Mouse (Mus musculus) MEL (cell line): ENCODE measurements at regions not wholly inside any gene's neighbourhood (a gene's known extent, or its start where the extent isn't known, plus 50 kb on each side); places are given as distances from the start of the nearest gene placed in this dataset.

Source experiments
- DNase-seq: peaks from one replicate; pipeline ENCODE4 v3.0.0; 2011; ENCODE audit warnings: low read depth, low spot score
- H3K27ac ChIP-seq: 2 replicates; pipeline ENCODE4 v1.5.1; 2012; ENCODE audit warnings: low read depth, mild to moderate bottlenecking, control low read depth, low read length, moderate library complexity; ENCODE audit not compliant: control insufficient read depth
- H3K27me3 ChIP-seq, 2 experiments: fragments of 150-350 bp in 1 of 2; sonication (generic) in 1 of 2; 2 replicates each; pipeline ENCODE4 v1.6.1; 2012; ENCODE audit warnings: low read length in 2 of 2, mild to moderate bottlenecking in 2 of 2, improper control_type of control experiment in 1 of 2, moderate library complexity in 1 of 2; ENCODE audit not compliant: insufficient read depth in 2 of 2, control insufficient read depth in 1 of 2
- H3K36me3 ChIP-seq, 2 experiments: 2 replicates each; pipeline ENCODE4 v1.6.1; 2012 to 2014; ENCODE audit warnings: low read length in 2 of 2, improper control_type of control experiment in 1 of 2, inconsistent platforms in 1 of 2, mild to moderate bottlenecking in 1 of 2; ENCODE audit not compliant: insufficient read depth in 2 of 2, control insufficient read depth in 1 of 2
- H3K4me1 ChIP-seq, 2 experiments: fragments of 150-350 bp in 1 of 2; sonication (generic) in 1 of 2; 2 replicates each; pipeline ENCODE4 v1.6.1; 2012; ENCODE audit warnings: low read length in 2 of 2, improper control_type of control experiment in 1 of 2, mild to moderate bottlenecking in 1 of 2; ENCODE audit not compliant: insufficient read depth in 2 of 2, control insufficient read depth in 1 of 2
- H3K4me3 ChIP-seq, 2 experiments: fragments of 150-350 bp in 1 of 2; sonication (generic) in 1 of 2; 2 replicates each; pipeline ENCODE4 v1.5.1; 2012; ENCODE audit warnings: low read depth in 2 of 2, low read length in 2 of 2, mild to moderate bottlenecking in 2 of 2, moderate library complexity in 2 of 2, control low read depth in 1 of 2, improper control_type of control experiment in 1 of 2; ENCODE audit not compliant: control insufficient read depth in 1 of 2, insufficient read depth in 1 of 2
- H3K79me2 ChIP-seq: 2 replicates; pipeline ENCODE4 v1.6.1; 2012; ENCODE audit warnings: mild to moderate bottlenecking, low read length, moderate library complexity; ENCODE audit not compliant: control insufficient read depth, poor library complexity, insufficient read depth
- H3K9ac ChIP-seq: 2 replicates; pipeline ENCODE4 v1.6.1; 2012; ENCODE audit warnings: low read depth, mild to moderate bottlenecking, control low read depth, low read length, moderate library complexity; ENCODE audit not compliant: control insufficient read depth, poor library complexity, severe bottlenecking
- H3K9me3 ChIP-seq: fragments of 150-350 bp; sonication (generic); replicated peaks from 2 replicates; pipeline ENCODE4 v1.6.1; 2012; ENCODE audit warnings: mild to moderate bottlenecking, low read length, improper control_type of control experiment, moderate library complexity; ENCODE audit not compliant: insufficient read depth
- CHD1 ChIP-seq: IDR thresholded peaks from 2 replicates; pipeline ENCODE4 v1.6.1; 2012; ENCODE audit warnings: low read depth, mild to moderate bottlenecking, inconsistent platforms, low read length, improper control_type of control experiment
- CHD2 ChIP-seq: IDR thresholded peaks from 2 replicates; pipeline ENCODE4 v1.6.1; 2011; ENCODE audit warnings: low read length, improper control_type of control experiment
- E2F4 ChIP-seq: IDR thresholded peaks from 2 replicates; pipeline ENCODE4 v1.6.1; 2011; ENCODE audit warnings: low read depth, low read length, improper control_type of control experiment, borderline replicate concordance
- ELF1 ChIP-seq: IDR thresholded peaks from 2 replicates; pipeline ENCODE4 v1.6.1; 2014; ENCODE audit warnings: low read depth, mild to moderate bottlenecking, inconsistent platforms, low read length, improper control_type of control experiment, moderate library complexity
- ETS1 ChIP-seq: IDR thresholded peaks from 2 replicates; pipeline ENCODE4 v1.6.1; 2012; ENCODE audit warnings: low read depth, mild to moderate bottlenecking, inconsistent platforms, low read length, improper control_type of control experiment, moderate library complexity
- HCFC1 ChIP-seq: IDR thresholded peaks from 2 replicates; pipeline ENCODE4 v1.6.1; 2012; ENCODE audit warnings: low read depth, mild to moderate bottlenecking, inconsistent platforms, low read length, improper control_type of control experiment, moderate library complexity
- JUND ChIP-seq: IDR thresholded peaks from 2 replicates; pipeline ENCODE4 v1.6.1; 2011; ENCODE audit warnings: low read depth, mild to moderate bottlenecking, improper control_type of control experiment, low read length
- KAT2A ChIP-seq: conservative IDR thresholded peaks from 2 replicates; pipeline ENCODE4 v1.6.1; 2012; ENCODE audit warnings: low read depth, low read length, improper control_type of control experiment, inconsistent platforms
- MAZ ChIP-seq: IDR thresholded peaks from 2 replicates; pipeline ENCODE4 v1.6.1; 2012; ENCODE audit warnings: low read depth, mild to moderate bottlenecking, inconsistent platforms, low read length, improper control_type of control experiment
- MEF2A ChIP-seq: IDR thresholded peaks from 2 replicates; pipeline ENCODE4 v1.6.1; 2014; ENCODE audit warnings: low read depth, mild to moderate bottlenecking, inconsistent platforms, low read length, improper control_type of control experiment; ENCODE audit not compliant: poor library complexity, insufficient replicate concordance, severe bottlenecking; ENCODE audit errors: extremely low read depth
- MXI1 ChIP-seq: IDR thresholded peaks from 2 replicates; pipeline ENCODE4 v1.6.1; 2011; ENCODE audit warnings: mild to moderate bottlenecking, low read depth, low read length, improper control_type of control experiment
- NELFE ChIP-seq: IDR thresholded peaks from 2 replicates; pipeline ENCODE4 v1.6.1; 2011; ENCODE audit warnings: low read depth, low read length, improper control_type of control experiment
- POLR2AphosphoS5 ChIP-seq: IDR thresholded peaks from 2 replicates; pipeline ENCODE4 v1.6.1; 2012; ENCODE audit warnings: low read depth, borderline replicate concordance, mild to moderate bottlenecking, inconsistent platforms, low read length, moderate library complexity, mixed read lengths
- TBP ChIP-seq: IDR thresholded peaks from 2 replicates; pipeline ENCODE4 v1.8.0; 2011; ENCODE audit warnings: low read depth, low read length, improper control_type of control experiment
- UBTF ChIP-seq: IDR thresholded peaks from 2 replicates; pipeline ENCODE4 v1.6.1; 2012; ENCODE audit warnings: low read depth, mild to moderate bottlenecking, inconsistent platforms, low read length, improper control_type of control experiment, moderate library complexity, borderline replicate concordance; ENCODE audit not compliant: insufficient read depth
- USF2 ChIP-seq, 2 experiments: IDR thresholded peaks; 2 replicates each; pipeline ENCODE4 v1.6.1; 2011 to 2012; ENCODE audit warnings: improper control_type of control experiment in 2 of 2, low read length in 2 of 2, borderline replicate concordance in 1 of 2, inconsistent platforms in 1 of 2, low read depth in 1 of 2, mild to moderate bottlenecking in 1 of 2; ENCODE audit not compliant: insufficient read depth in 1 of 2
- ZKSCAN1 ChIP-seq: IDR thresholded peaks from 2 replicates; pipeline ENCODE4 v1.6.1; 2012; ENCODE audit warnings: low read depth, mild to moderate bottlenecking, inconsistent platforms, low read length, improper control_type of control experiment, moderate library complexity
- ZMIZ1 ChIP-seq: IDR thresholded peaks from 2 replicates; pipeline ENCODE4 v1.6.1; 2012; ENCODE audit warnings: low read depth, mild to moderate bottlenecking, inconsistent platforms, low read length, improper control_type of control experiment, moderate library complexity

GRCm38 (mm10) chr9:118341401-118341800, 136.6 kb upstream of the Eomes start:
- Histone ChIP-seq H3K27me3 (peaks cover 0 to 4% of the 10 kb centered on the region in 2 experiments; a peak in 2 of 4 replicates), H3K27ac (no peak overlapping the region), H3K4me3 (no peak overlapping the region), H3K9ac (no peak overlapping the region), H3K36me3 (no peaks in the 10 kb centered on the region), H3K9me3 (no peaks in the 10 kb centered on the region), H3K4me1 (no peaks in the 10 kb centered on the region), H3K79me2 (no peaks in the 10 kb centered on the region)
- TF ChIP-seq NELFE = no peak
- TF ChIP-seq CHD1 = no peak
- TF ChIP-seq UBTF = no peak
- no peak for TF ChIP-seq POLR2AphosphoS5
- no peak for TF ChIP-seq MEF2A
- no peak for TF ChIP-seq USF2 (IDR thresholded peaks at IDR 0.05; ENCODE audit: borderline replicate concordance in 1 of 2, insufficient read depth in 1 of 2, low read depth in 1 of 2, low read length in 2 of 2)
- TF ChIP-seq MXI1 = no peak
- TF ChIP-seq ETS1 = no peak
- TF ChIP-seq E2F4 = no peak
- TF ChIP-seq CHD2 = no peak
- TF ChIP-seq JUND = no peak
- no peak for DNase-seq

GRCm38 (mm10) chr9:118354911-118355310, 123.1 kb upstream of the Eomes start:
- no peak for TF ChIP-seq MEF2A
- TF ChIP-seq TBP = no peak
- TF ChIP-seq HCFC1 = no peak
- no peak for TF ChIP-seq ZMIZ1
- no peak for TF ChIP-seq CHD1
- no peak for TF ChIP-seq ELF1
- TF ChIP-seq ZKSCAN1 = no peak
- TF ChIP-seq MAZ = no peak
- TF ChIP-seq KAT2A = no peak
- DNase-seq = no peak
- Histone ChIP-seq H3K9ac (no peak overlapping the region), H3K36me3 (no peaks in the 10 kb centered on the region), H3K27me3 (no peaks in the 10 kb centered on the region), H3K9me3 (no peaks in the 10 kb centered on the region), H3K4me1 (no peaks in the 10 kb centered on the region), H3K27ac (no peak overlapping the region), H3K4me3 (no peak overlapping the region), H3K79me2 (no peaks in the 10 kb centered on the region)
